Mouse (Mus musculus): ENCODE measurements around the gene Avp.

Gene Avp

GRCm38 (mm10) chr2:130582552-130582951 lies at the start of gene Avp:
Gene Avp (minus strand): TSS chr2:130582554.
- in situ Hi-C loops (cut with MboI; ENCODE audit: low pct_unique_long_range_greater_than_20kb in 1 of 2, low sequenced_read_pairs in 2 of 2, unreplicated experiment in 1 of 2), result no loop called here

GRCm38 (mm10) chr2:130629839-130630203 lies 47.5 kb upstream of the Avp start, which contains the start of the genes Fastkd5 and Ubox5:
Gene Fastkd5 (minus strand): TSS chr2:130630027.
Gene Ubox5 (minus strand): TSS chr2:130630038.
- in situ Hi-C loops (cut with MboI; ENCODE audit: low pct_unique_long_range_greater_than_20kb in 1 of 2, low sequenced_read_pairs in 2 of 2, unreplicated experiment in 1 of 2), result no loop called here

- in situ Hi-C loops (cut with MboI; ENCODE audit: low pct_unique_long_range_greater_than_20kb in 1 of 2, low sequenced_read_pairs in 2 of 2, unreplicated experiment in 1 of 2), result no loop called here
Observed at GRCm38 (mm10) chr2:130629080-130629838, 46.9 kb upstream of the Avp start.

GRCm38 (mm10) chr2:130628424-130628823 lies 46.1 kb upstream of the Avp start:
- in situ Hi-C loops (cut with MboI; ENCODE audit: low pct_unique_long_range_greater_than_20kb in 1 of 2, low sequenced_read_pairs in 2 of 2, unreplicated experiment in 1 of 2), result no loop called here

- in situ Hi-C loops (cut with MboI; ENCODE audit: low pct_unique_long_range_greater_than_20kb in 1 of 2, low sequenced_read_pairs in 2 of 2, unreplicated experiment in 1 of 2), result no loop called here
Observed at GRCm38 (mm10) chr2:130618972-130619371, 36.6 kb upstream of the Avp start.

- in situ Hi-C loops (cut with MboI; ENCODE audit: low pct_unique_long_range_greater_than_20kb in 1 of 2, low sequenced_read_pairs in 2 of 2, unreplicated experiment in 1 of 2), result no loop called here
Observed at GRCm38 (mm10) chr2:130613091-130613490, 30.7 kb upstream of the Avp start.

GRCm38 (mm10) chr2:130602195-130602594 lies 19.8 kb upstream of the Avp start:
- in situ Hi-C loops (cut with MboI; ENCODE audit: low pct_unique_long_range_greater_than_20kb in 1 of 2, low sequenced_read_pairs in 2 of 2, unreplicated experiment in 1 of 2), result no loop called here

- in situ Hi-C loops (cut with MboI; ENCODE audit: low pct_unique_long_range_greater_than_20kb in 1 of 2, low sequenced_read_pairs in 2 of 2, unreplicated experiment in 1 of 2), result no loop called here
Observed at GRCm38 (mm10) chr2:130598399-130598798, 16.0 kb upstream of the Avp start.

- in situ Hi-C loops (cut with MboI; ENCODE audit: low pct_unique_long_range_greater_than_20kb in 1 of 2, low sequenced_read_pairs in 2 of 2, unreplicated experiment in 1 of 2), result no loop called here
Observed at GRCm38 (mm10) chr2:130597601-130598010, 15.3 kb upstream of the Avp start.

GRCm38 (mm10) chr2:130595596-130595995 lies 13.2 kb upstream of the Avp start:
- in situ Hi-C loops (cut with MboI; ENCODE audit: low pct_unique_long_range_greater_than_20kb in 1 of 2, low sequenced_read_pairs in 2 of 2, unreplicated experiment in 1 of 2), result no loop called here

- in situ Hi-C loops (cut with MboI; ENCODE audit: low pct_unique_long_range_greater_than_20kb in 1 of 2, low sequenced_read_pairs in 2 of 2, unreplicated experiment in 1 of 2), result no loop called here
Observed at GRCm38 (mm10) chr2:130591016-130591415, 8.7 kb upstream of the Avp start.

- in situ Hi-C loops (cut with MboI; ENCODE audit: low pct_unique_long_range_greater_than_20kb in 1 of 2, low sequenced_read_pairs in 2 of 2, unreplicated experiment in 1 of 2), result no loop called here
Observed at GRCm38 (mm10) chr2:130589761-130590160, 7.4 kb upstream of the Avp start.

- in situ Hi-C loops (cut with MboI; ENCODE audit: low pct_unique_long_range_greater_than_20kb in 1 of 2, low sequenced_read_pairs in 2 of 2, unreplicated experiment in 1 of 2), result no loop called here
Observed at GRCm38 (mm10) chr2:130589157-130589556, 6.8 kb upstream of the Avp start.

GRCm38 (mm10) chr2:130588373-130588772 lies 6.0 kb upstream of the Avp start:
- in situ Hi-C loops (cut with MboI; ENCODE audit: low pct_unique_long_range_greater_than_20kb in 1 of 2, low sequenced_read_pairs in 2 of 2, unreplicated experiment in 1 of 2), result no loop called here

GRCm38 (mm10) chr2:130586016-130586415 lies 3.7 kb upstream of the Avp start:
- in situ Hi-C loops (cut with MboI; ENCODE audit: low pct_unique_long_range_greater_than_20kb in 1 of 2, low sequenced_read_pairs in 2 of 2, unreplicated experiment in 1 of 2), result no loop called here

GRCm38 (mm10) chr2:130583902-130584560 lies 1.7 kb upstream of the Avp start:
- in situ Hi-C loops (cut with MboI; ENCODE audit: low pct_unique_long_range_greater_than_20kb in 1 of 2, low sequenced_read_pairs in 2 of 2, unreplicated experiment in 1 of 2), result no loop called here

- in situ Hi-C loops (cut with MboI; ENCODE audit: low pct_unique_long_range_greater_than_20kb in 1 of 2, low sequenced_read_pairs in 2 of 2, unreplicated experiment in 1 of 2), result no loop called here
Observed at GRCm38 (mm10) chr2:130581201-130581600, 1.2 kb downstream of the Avp start.

GRCm38 (mm10) chr2:130579791-130580190 lies 2.6 kb downstream of the Avp start:
- in situ Hi-C loops (cut with MboI; ENCODE audit: low pct_unique_long_range_greater_than_20kb in 1 of 2, low sequenced_read_pairs in 2 of 2, unreplicated experiment in 1 of 2), result no loop called here

- in situ Hi-C loops (cut with MboI; ENCODE audit: low pct_unique_long_range_greater_than_20kb in 1 of 2, low sequenced_read_pairs in 2 of 2, unreplicated experiment in 1 of 2), result no loop called here
Observed at GRCm38 (mm10) chr2:130578148-130578547, 4.2 kb downstream of the Avp start.

- in situ Hi-C loops (cut with MboI; ENCODE audit: low pct_unique_long_range_greater_than_20kb in 1 of 2, low sequenced_read_pairs in 2 of 2, unreplicated experiment in 1 of 2), result no loop called here
Observed at GRCm38 (mm10) chr2:130577632-130578031, 4.7 kb downstream of the Avp start.
